Mouse (Mus musculus) brain, embryonic 14.5 days (tissue): Measurements from ENCODE around the gene Afmid.

ENCODE experiments used
- CTCF ChIP-seq: fragments of 200-500 bp; IDR thresholded peaks from 2 replicates; pipeline ENCODE4 v1.5.1; 2012; ENCODE audit warnings: inconsistent platforms, mild to moderate bottlenecking, moderate library complexity, borderline replicate concordance; ENCODE audit not compliant: insufficient read depth, insufficient read length; ENCODE audit errors: extremely low read depth
- POLR2A ChIP-seq: fragments of 200-500 bp; IDR thresholded peaks from 2 replicates; pipeline ENCODE4 v1.6.1; 2012; ENCODE audit warnings: mild to moderate bottlenecking, inconsistent platforms, borderline replicate concordance; ENCODE audit not compliant: poor library complexity, insufficient read depth, insufficient read length, severe bottlenecking; ENCODE audit errors: extremely low read depth

DNA sequence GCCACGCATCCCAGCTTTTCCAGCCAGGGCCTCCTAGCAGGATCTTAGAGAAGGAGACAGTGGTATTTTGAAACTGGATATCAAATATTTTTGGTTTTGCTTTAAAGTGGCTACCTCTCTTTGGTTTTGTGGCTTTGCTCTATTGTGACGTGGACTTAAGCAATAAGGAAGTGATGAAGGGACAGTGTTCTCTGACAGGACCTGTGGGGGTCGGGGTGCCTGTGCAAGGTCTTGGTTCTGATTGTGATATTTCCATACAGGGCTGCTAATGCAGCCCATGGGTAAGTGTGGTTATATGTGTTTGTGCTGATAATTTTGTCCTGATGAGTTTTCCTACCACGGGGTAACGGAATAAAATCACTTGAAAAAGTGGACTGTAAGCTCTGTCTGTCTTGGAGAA is 29.6 kb downstream of the Afmid start:
- TF ChIP-seq POLR2A (no peak), CTCF (no peak)
